Mouse (Mus musculus) spleen, adult 2 months (tissue): ENCODE measurements at regions not wholly inside any gene's neighbourhood (a gene's known extent, or its start where the extent isn't known, plus 50 kb on each side); places are given as distances from the start of the nearest gene placed in this dataset.
"Not testable (repeated sequence)": the region's sequence is repeated elsewhere in the genome, so short reads cannot be mapped to it uniquely, and the experiment has no call there.

Experiments
- DNase-seq, 2 experiments: peaks; one replicate each; pipeline versions ENCODE4 v3.0.0 to v3.0.0-alpha.2; 2012 to 2021; ENCODE audit warnings: low spot score in 2 of 2, low read depth in 1 of 2
- H3K27ac ChIP-seq: fragments of 200-500 bp; 2 replicates; pipeline ENCODE4 v1.5.1; 2012; ENCODE audit warnings: low read length, inconsistent platforms; ENCODE audit not compliant: insufficient read depth
- H3K27me3 ChIP-seq: fragments of 200-500 bp; 2 replicates; pipeline ENCODE4 v1.6.1; 2012; ENCODE audit warnings: mild to moderate bottlenecking, moderate library complexity, low read length, inconsistent platforms; ENCODE audit not compliant: control insufficient read depth, insufficient read depth
- H3K36me3 ChIP-seq: fragments of 200-500 bp; 2 replicates; pipeline ENCODE4 v1.6.1; 2012; ENCODE audit warnings: mild to moderate bottlenecking, low read length, inconsistent platforms; ENCODE audit not compliant: control insufficient read depth, insufficient read depth
- H3K4me1 ChIP-seq: fragments of 200-500 bp; 2 replicates; pipeline ENCODE4 v1.6.1; 2011; ENCODE audit warnings: inconsistent platforms; ENCODE audit not compliant: control insufficient read depth, insufficient read depth, insufficient read length
- H3K4me3 ChIP-seq: fragments of 200-500 bp; 2 replicates; pipeline ENCODE4 v1.5.1; 2011; ENCODE audit warnings: mild to moderate bottlenecking, inconsistent platforms; ENCODE audit not compliant: insufficient read depth, insufficient read length; ENCODE audit errors: extremely low read depth
- CTCF ChIP-seq: fragments of 200-500 bp; IDR thresholded peaks from 2 replicates; pipeline ENCODE4 v1.5.1; 2011; ENCODE audit warnings: mild to moderate bottlenecking, inconsistent platforms; ENCODE audit not compliant: insufficient read depth, insufficient read length, insufficient replicate concordance; ENCODE audit errors: extremely low read depth
- POLR2A ChIP-seq: fragments of 200-500 bp; IDR thresholded peaks from 2 replicates; pipeline ENCODE4 v1.6.1; 2011; ENCODE audit warnings: low read depth, low read length, inconsistent platforms
- WGBS: fragments of 180-500 bp; shearing (Covaris S2); methylation state at CpG from one replicate; pipeline ENCODE4 v1.1.7; 2018; 5-methylcytosine and 5-hydroxymethylcytosine counted together

DNA sequence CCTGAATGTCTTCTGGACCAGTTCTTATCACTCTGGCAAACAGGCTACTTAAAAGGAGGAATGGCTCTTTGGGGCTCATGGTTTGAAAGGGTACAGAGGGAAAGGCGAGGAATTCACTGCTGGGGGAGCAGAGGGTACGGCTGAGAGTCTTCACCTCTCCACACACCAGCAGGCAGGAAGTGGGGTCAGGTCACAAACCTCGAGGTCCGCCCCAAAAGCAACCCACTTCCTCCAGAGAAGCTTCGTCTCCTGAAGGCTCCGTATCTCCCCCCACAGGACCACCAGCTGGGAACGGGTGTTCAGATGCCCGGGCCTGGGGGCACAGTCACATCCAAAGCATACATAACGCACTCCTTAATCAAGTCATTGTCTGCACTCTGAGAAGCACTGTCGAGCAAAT lies 121.4 kb upstream of the Sox5 start:
- DNase-seq = peak in 1 of 2 experiments; percentile 55
- no peaks in the 10 kb centered on the region for H3K27me3 ChIP-seq
- peak overlapping the region; percentile 53 for H3K27ac ChIP-seq
- H3K36me3 ChIP-seq = no peaks in the 10 kb centered on the region
- TF ChIP-seq POLR2A (no peak), CTCF (no peak)
- WGBS = 8% methylated on average over 10 of the region's 10 CpGs
- H3K4me1 ChIP-seq = peaks cover 7% of the 10 kb centered on the region; the same call in 1 of the 2 replicates
- H3K4me3 ChIP-seq = peak overlapping the region; percentile 35; the same call in 1 of the 2 replicates

DNA sequence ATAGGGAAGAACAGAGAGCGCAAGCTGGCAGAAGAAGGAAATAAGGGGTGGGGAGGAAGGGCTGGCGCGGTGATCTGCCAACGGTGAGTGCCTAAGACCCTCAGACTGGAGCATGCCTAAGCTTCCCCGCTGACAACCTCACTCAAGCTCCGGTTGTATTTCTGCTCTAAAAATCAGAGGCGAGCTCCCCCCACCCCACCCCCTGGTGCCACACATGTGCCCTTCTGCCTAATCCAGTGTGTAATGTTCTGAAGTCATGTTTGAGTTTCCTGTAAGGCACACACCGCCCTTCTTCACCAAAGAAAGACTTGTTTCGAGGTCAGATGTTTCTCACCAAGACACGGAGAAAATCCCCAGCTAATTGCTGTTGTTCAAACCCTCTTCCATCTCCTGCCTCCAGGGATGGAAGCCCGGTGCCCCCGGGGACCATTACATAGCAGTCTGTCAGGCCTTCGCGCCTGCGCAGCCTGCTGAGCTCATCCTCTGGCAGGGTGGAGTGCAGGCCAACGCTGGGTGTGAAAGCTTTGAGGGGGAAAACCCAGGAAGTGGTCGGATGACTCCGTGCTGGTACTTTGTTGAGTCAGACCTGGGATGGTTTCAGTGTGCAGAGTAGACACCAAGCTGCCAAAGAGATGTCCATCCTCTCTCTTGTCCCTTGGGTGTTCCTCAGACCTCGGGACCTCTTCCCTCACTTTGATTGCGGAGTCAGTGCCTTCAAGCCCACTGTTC lies 120.7 kb upstream of the Sox5 start:
- peak; percentile 75 to 83 for DNase-seq
- H3K4me3 ChIP-seq = peak overlapping the region; percentile 21; the same call in 1 of the 2 replicates
- 10% methylated on average over 20 of the region's 20 CpGs for WGBS
- TF ChIP-seq POLR2A (no peak), CTCF (no peak)
- peak overlapping the region; percentile 73 for H3K27ac ChIP-seq
- H3K4me1 ChIP-seq = peaks cover 7% of the 10 kb centered on the region; the same call in 1 of the 2 replicates
- no peaks in the 10 kb centered on the region for H3K27me3 ChIP-seq
- no peaks in the 10 kb centered on the region for H3K36me3 ChIP-seq

DNA sequence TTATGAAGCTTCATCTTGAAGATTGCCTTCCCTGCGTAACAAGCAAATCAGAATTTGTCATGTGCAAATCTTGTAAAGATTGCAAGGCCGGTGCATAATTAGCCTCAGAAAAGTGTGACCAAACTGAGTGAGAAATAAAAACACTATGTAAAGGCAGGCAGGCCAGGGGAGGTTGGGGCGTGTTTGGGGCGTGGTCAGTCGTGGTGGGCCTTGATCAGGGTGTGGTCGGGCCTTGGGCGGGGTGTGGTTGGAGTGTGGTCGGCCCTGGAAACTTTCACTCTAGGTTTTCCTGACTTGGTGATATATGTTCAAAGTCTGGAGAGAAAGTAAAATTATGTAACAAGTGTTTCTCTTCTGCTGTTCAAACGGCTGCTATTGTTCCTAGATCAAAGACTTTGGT lies 120.0 kb upstream of the Sox5 start:
- WGBS = 6% methylated on average over 9 of the region's 9 CpGs
- peak in 1 of 2 experiments; percentile 65 for DNase-seq

DNA sequence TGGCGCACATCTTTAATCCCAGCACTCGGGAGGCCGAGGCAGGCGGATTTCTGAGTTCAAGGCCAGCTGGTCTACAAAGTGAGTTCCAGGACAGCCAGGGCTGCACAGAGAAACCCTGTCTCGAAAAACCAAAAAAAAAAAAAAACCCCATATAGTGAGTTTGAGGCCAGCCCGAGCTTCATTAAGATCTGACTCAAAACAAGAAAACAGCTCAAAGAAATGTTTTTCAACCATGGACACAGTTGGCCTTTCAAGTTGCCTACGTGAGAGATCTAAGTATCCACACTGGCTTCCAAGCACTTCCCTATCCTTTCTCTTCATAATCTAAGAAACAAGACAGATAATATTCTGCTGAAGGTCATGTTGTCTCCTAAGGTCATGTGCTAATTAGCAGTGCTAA lies 119.1 kb upstream of the Sox5 start:
- H3K4me3 ChIP-seq, DNase-seq, H3K36me3 ChIP-seq, H3K27ac ChIP-seq, H3K27me3 ChIP-seq, H3K4me1 ChIP-seq: not testable (repeated sequence)
- WGBS = 92% methylated on average over 7 of the region's 7 CpGs

More for the DNA sequence above, 120.0 kb upstream of the Sox5 start:
- Histone ChIP-seq H3K36me3 (no peaks in the 10 kb centered on the region), H3K27me3 (no peaks in the 10 kb centered on the region), H3K4me3 (no peak overlapping the region), H3K4me1 (peaks cover 7% of the 10 kb centered on the region; the same call in 1 of the 2 replicates), H3K27ac (peak overlapping the region; percentile 73)
- TF ChIP-seq CTCF = no peak
- TF ChIP-seq POLR2A = no peak

DNA sequence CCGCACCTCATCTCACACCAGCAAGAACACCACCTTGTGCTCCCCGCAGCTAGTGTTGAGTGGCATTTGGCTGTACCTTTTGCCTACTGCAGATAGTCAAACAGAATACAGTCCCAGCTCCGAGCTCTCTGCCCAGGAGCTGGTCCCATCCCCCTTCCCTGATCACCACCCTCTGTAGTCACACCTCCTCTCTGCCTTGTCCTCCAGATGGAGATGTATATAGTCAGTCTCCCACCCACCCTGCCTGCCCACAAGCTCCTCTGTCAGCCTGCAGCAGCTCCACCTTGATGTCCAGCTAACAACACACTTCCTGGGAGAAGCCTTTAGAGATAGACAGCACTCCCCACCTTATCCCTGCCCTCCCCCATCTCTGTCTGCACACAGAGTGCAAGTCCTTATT lies 115.7 kb upstream of the Sox5 start:
- TF ChIP-seq CTCF (no peak), POLR2A (no peak)
- WGBS = 89% methylated on average over 3 of the region's 3 CpGs
- no peak for DNase-seq

DNA sequence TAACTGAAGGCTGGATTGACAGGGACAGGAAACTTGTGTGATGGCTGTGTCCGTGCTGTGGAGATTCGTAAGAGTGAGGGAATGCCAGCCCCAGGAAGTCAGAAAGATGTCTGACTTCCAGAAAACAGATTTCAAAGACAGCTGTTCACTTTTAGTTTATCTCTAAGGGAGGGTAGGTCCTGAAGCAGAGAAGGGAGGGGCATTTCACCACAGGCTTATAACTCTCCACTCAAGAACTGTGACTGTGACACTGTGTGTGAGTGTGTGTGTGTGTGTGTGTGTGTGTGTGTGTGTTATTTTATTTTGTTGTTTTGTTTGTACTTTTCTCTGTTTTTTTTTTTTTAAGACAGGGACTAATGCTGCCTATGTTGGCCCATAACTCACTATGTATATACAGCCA lies 109.1 kb upstream of the Sox5 start:
- 54% methylated on average over 2 of the region's 2 CpGs for WGBS
- Histone ChIP-seq H3K36me3 (no peaks in the 10 kb centered on the region), H3K4me1 (no peaks in the 10 kb centered on the region; the same call in 1 of the 2 replicates), H3K4me3 (no peak overlapping the region), H3K27ac (no peak overlapping the region), H3K27me3 (no peaks in the 10 kb centered on the region)
- DNase-seq = no peak
- TF ChIP-seq POLR2A = no peak
- TF ChIP-seq CTCF = no peak

More for the DNA sequence above, 115.7 kb upstream of the Sox5 start:
- Histone ChIP-seq H3K4me3 (no peak overlapping the region), H3K27me3 (no peaks in the 10 kb centered on the region), H3K4me1 (peaks cover 2% of the 10 kb centered on the region; the same call in 1 of the 2 replicates), H3K36me3 (no peaks in the 10 kb centered on the region), H3K27ac (no peak overlapping the region)

DNA sequence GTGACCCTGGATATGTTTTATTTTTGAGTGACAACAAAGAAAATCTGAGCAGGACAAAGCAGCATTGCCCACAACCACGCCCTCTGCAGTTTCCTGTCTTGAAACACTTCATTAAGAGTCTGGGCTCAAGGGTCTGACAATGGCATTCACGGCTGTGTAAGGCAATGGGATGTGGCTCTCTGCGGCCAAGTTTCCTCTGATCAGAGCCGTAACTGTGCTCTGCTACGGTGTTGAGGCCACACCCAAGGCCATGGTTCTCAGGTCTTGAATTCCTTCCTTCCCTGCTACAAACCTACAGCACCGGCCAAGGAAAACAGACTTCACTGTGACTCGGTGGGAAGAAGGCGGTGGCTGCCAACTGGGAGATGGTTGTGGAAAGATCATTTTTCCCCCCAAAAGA lies 108.4 kb upstream of the Sox5 start:
- no peak for TF ChIP-seq CTCF
- no peak for TF ChIP-seq POLR2A
- H3K4me1 ChIP-seq = no peaks in the 10 kb centered on the region; the same call in 1 of the 2 replicates

More for the DNA sequence above, 108.4 kb upstream of the Sox5 start:
- H3K27me3 ChIP-seq = no peaks in the 10 kb centered on the region
- no peaks in the 10 kb centered on the region for H3K36me3 ChIP-seq
- H3K27ac ChIP-seq = no peak overlapping the region
- no peak overlapping the region for H3K4me3 ChIP-seq
- DNase-seq = no peak
- WGBS = 54% methylated on average over 8 of the region's 8 CpGs
